Mouse (Mus musculus) liver, embryonic 14 days (tissue): ENCODE results near the gene Gm21454. TPM values are rescaled to one million over a fixed set of nuclear protein-coding genes. Genes with fewer than 3 reads are reported as not detected.

Source experiments
- polyA plus RNA-seq: library from polyadenylated mRNA; depleted of rRNA; stranded (reverse); fragments of >200 nt; gene quantifications from 2 replicates; pipeline ENCODE4 v1.2.3, GENCODE M21; 2012; rRNA removed

Gene Gm21454
- not detected in 2 replicates for polyA plus RNA-seq

DNA sequence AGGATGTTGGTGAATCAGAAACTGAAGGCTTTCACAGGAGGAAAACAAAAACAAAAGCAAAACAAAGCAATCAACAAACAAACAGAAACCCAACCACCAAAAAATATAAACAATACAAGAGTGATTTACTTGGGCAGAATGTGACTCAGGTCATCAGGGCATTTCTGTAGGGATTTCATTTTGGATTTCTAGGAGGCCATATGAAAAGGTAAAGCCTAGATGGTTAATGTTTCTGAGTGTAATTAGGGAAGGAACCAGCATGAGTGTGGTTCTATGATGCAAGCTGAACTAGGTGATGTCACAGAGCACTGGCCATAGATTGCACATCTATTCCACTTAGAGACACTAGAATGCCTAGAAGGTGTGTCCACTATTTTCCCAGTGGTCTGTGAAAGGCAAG lies at the start of gene Gm21454, which contains the start of gene Gm21440:
Gm21454 (plus strand) TSS at position 352 of the 400 bp plus-strand sequence.
Gm21440 (plus strand) TSS at position 301 of the 400 bp plus-strand sequence.

DNA sequence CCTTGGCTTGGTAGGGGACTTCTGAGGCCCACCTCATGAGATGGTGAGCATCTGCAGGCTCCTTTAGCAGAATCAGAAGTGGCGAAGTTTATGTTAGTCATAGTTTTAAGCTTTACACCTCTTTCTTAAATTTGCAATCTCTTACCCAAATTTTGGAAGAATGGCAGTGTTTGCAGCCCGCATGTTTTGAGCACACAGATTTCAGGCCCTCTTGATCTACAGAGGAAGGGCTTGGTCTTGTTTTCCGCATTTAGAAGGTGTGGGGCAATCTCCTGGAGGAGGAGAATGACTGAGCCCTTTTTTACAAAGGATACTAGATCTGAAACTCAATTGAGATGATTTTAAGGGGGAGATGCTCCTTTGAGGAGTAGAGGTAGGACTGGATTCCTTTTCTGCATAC lies 28.4 kb upstream of the Gm21454 start, which contains the start of gene Gm21828:
Gm21828 (minus strand) TSS at position 101 of the 400 bp plus-strand sequence.

DNA sequence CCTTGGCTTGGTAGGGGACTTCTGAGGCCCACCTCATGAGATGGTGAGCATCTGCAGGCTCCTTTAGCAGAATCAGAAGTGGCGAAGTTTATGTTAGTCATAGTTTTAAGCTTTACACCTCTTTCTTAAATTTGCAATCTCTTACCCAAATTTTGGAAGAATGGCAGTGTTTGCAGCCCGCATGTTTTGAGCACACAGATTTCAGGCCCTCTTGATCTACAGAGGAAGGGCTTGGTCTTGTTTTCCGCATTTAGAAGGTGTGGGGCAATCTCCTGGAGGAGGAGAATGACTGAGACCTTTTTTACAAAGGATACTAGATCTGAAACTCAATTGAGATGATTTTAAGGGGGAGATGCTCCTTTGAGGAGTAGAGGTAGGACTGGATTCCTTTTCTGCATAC lies 96.7 kb downstream of the Gm21454 start, which contains the start of gene Gm21725:
Gm21725 (minus strand) TSS at position 101 of the 400 bp plus-strand sequence.

Other genes starting within 250 kb of the Gm21454 start
- not detected in 2 replicates for gene Gm20807, start 209.6 kb upstream of the Gm21454 start, polyA plus RNA-seq
- not detected in 2 replicates for gene Gm21891, start 119.0 kb upstream of the Gm21454 start, polyA plus RNA-seq
- not detected in 2 replicates for gene Gm21425, start 90.5 kb upstream of the Gm21454 start, polyA plus RNA-seq
- gene Gm21828, start 28.5 kb upstream of the Gm21454 start, polyA plus RNA-seq: not detected in 2 replicates
- gene Gm21440, start 51 bp upstream of the Gm21454 start, polyA plus RNA-seq: not detected in 2 replicates
- gene Gm21725, start 96.6 kb downstream of the Gm21454 start, polyA plus RNA-seq: not detected in 2 replicates
- not detected in 2 replicates for gene Gm21866, start 213.1 kb downstream of the Gm21454 start, polyA plus RNA-seq
- not detected in 2 replicates for gene Gm20773, start 241.6 kb downstream of the Gm21454 start, polyA plus RNA-seq